Mouse (Mus musculus): ENCODE measurements at regions not wholly inside any gene's neighbourhood (a gene's known extent, or its start where the extent isn't known, plus 50 kb on each side); places are given as distances from the start of the nearest gene placed in this dataset.

DNA sequence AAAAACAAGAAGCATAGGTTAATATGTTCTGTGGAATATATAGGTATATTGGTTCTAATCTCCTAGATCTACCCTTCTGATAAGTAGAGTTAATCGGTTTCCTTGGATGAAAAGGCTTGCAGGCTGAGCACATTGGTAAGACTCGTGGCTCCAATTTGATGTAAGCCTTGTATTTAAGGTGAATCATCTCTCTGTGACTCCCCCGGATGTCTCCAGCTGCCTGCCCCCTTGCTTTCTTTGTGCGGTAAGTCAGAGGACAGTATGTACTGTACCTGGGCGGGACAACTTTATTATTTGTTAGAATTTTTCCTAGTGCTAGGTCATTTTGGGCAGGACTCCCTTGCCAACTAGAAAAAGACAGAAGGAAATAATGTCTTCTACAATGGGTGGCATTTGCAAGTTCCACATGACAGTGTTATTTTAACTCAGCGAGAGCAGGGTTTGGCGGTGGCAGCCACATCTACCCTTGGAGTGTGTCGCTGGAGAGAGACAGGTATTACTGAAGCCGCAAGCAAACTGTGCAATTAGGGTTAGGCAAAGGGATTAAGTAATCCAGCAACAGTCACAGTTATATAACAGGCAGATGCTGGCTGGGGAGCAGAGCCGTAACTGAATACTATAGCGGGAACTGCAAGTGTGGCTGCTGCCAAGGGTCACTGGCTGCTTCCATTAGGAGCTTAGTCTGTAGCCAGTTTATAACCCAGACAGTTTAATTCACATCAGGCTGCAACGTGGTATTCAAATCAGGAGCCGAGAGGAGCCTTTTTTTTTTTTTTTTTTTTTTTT lies 172.9 kb downstream of the Moxd1 start:
- ATAC-seq (replicated peaks; ENCODE audit: low FRiP score): peak; percentile 66
- H3K9ac ChIP-seq: no peak overlapping the region
- H3K4me3 ChIP-seq (replicated peaks): no peak overlapping the region
- H3K36me3 ChIP-seq: no peaks in the 10 kb centered on the region
- peaks cover 3% of the 10 kb centered on the region; the same call in 1 of the 2 replicates for H3K4me1 ChIP-seq
- H3K27ac ChIP-seq: no peak overlapping the region
- H3K9me3 ChIP-seq (replicated peaks): no peaks in the 10 kb centered on the region
- 58% methylated on average over 13 of the region's 13 CpGs for WGBS
- H3K4me2 ChIP-seq: no peak overlapping the region
- H3K27me3 ChIP-seq: no peaks in the 10 kb centered on the region

DNA sequence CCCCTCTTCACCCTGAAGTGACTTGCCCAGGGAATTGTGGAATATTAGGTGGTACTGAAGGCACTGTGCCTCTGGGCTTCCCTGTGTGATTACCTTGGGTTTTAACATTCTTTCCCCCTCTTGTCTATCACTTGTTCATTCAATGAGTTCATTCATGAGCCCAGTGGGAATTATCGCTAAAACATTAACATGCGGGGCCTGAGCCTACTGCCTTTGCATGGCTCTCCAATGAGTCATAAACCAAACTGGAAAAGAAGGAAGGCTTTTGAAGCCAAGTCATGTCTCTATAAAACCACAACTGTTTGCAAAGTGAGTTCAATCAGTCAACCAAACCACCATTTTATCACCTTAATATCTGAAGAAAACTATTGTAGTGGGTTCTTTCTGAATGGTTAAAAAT lies 173.8 kb downstream of the Moxd1 start:
- H3K9me3 ChIP-seq (replicated peaks): no peaks in the 10 kb centered on the region
- no peak overlapping the region for H3K4me3 ChIP-seq (replicated peaks)
- no peak overlapping the region for H3K27ac ChIP-seq
- no peak for ATAC-seq (replicated peaks; ENCODE audit: low FRiP score)
- H3K27me3 ChIP-seq: no peaks in the 10 kb centered on the region
- H3K36me3 ChIP-seq: no peaks in the 10 kb centered on the region
- no peak overlapping the region for H3K9ac ChIP-seq
- no peak overlapping the region for H3K4me2 ChIP-seq
- 77% methylated on average over 2 of the region's 2 CpGs for WGBS
- peaks cover 3% of the 10 kb centered on the region; the same call in 1 of the 2 replicates for H3K4me1 ChIP-seq

GRCm38 (mm10) chr10:24404851-24405250 lies 181.5 kb downstream of the Moxd1 start:
- Histone ChIP-seq H3K27ac (no peak overlapping the region), H3K27me3 (no peaks in the 10 kb centered on the region; the same call in 1 of the 2 replicates), H3K36me3 (no peaks in the 10 kb centered on the region), H3K4me3 (replicated peaks) (no peak overlapping the region), H3K9me3 (replicated peaks) (no peaks in the 10 kb centered on the region), H3K4me1 (no peaks in the 10 kb centered on the region), H3K4me2 (no peak overlapping the region), H3K9ac (no peak overlapping the region)
- 82% methylated on average over 4 of the region's 4 CpGs for WGBS
- ATAC-seq (replicated peaks; ENCODE audit: low FRiP score): no peak

GRCm38 (mm10) chr10:24406953-24407352 lies 183.6 kb downstream of the Moxd1 start:
- no peak overlapping the region for H3K4me2 ChIP-seq
- no peak overlapping the region for H3K27ac ChIP-seq
- H3K4me3 ChIP-seq (replicated peaks): no peak overlapping the region
- no peaks in the 10 kb centered on the region for H3K9me3 ChIP-seq (replicated peaks)
- H3K36me3 ChIP-seq: no peaks in the 10 kb centered on the region
- 84% methylated on average over 3 of the region's 3 CpGs for WGBS
- no peak overlapping the region for H3K9ac ChIP-seq
- no peaks in the 10 kb centered on the region for H3K4me1 ChIP-seq
- no peaks in the 10 kb centered on the region; the same call in 1 of the 2 replicates for H3K27me3 ChIP-seq
- no peak for ATAC-seq (replicated peaks; ENCODE audit: low FRiP score)

- no peak for ATAC-seq (replicated peaks; ENCODE audit: low FRiP score)
- 70% methylated on average over 6 of the region's 6 CpGs for WGBS
- H3K9me3 ChIP-seq (replicated peaks): no peaks in the 10 kb centered on the region
- no peak overlapping the region for H3K4me3 ChIP-seq (replicated peaks)
- H3K9ac ChIP-seq: no peak overlapping the region
- no peaks in the 10 kb centered on the region for H3K4me1 ChIP-seq
- H3K27me3 ChIP-seq: no peaks in the 10 kb centered on the region; the same call in 1 of the 2 replicates
- H3K36me3 ChIP-seq: no peaks in the 10 kb centered on the region
- no peak overlapping the region for H3K27ac ChIP-seq
- no peak overlapping the region for H3K4me2 ChIP-seq
Measured at GRCm38 (mm10) chr10:24407411-24408227, 184.3 kb downstream of the Moxd1 start.

- 22% methylated on average over 1 of the region's 1 CpGs for WGBS
Measured at GRCm38 (mm10) chr10:24409976-24410375, 185.3 kb upstream of the Ccn2 start.

DNA sequence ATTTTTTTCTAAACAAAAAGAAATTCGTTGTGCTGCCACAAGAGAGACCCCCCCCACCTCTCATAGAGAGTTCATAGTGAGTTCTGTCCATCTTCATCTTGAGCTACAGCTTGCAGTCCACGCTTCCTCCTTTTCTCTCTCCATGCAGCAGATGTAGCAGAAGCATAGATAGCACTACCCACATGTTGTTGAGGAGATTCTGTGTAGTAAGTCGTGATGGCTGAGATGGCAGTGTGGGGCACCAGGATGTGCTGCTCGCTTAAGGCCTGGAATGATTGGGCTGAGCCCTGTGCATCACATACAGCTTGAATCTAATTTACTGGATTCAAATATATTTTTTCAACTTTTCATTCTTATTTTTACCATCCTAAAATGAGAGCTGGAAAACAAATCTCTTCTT lies 184.4 kb upstream of the Ccn2 start:
- no peak overlapping the region for H3K4me2 ChIP-seq
- H3K9me3 ChIP-seq (replicated peaks): no peaks in the 10 kb centered on the region
- H3K27me3 ChIP-seq: no peaks in the 10 kb centered on the region; the same call in 1 of the 2 replicates
- no peaks in the 10 kb centered on the region for H3K4me1 ChIP-seq
- WGBS: 86% methylated on average over 4 of the region's 4 CpGs
- no peak overlapping the region for H3K4me3 ChIP-seq (replicated peaks)
- no peak overlapping the region for H3K9ac ChIP-seq
- H3K27ac ChIP-seq: no peak overlapping the region
- ATAC-seq (replicated peaks; ENCODE audit: low FRiP score): no peak
- no peaks in the 10 kb centered on the region for H3K36me3 ChIP-seq

More at GRCm38 (mm10) chr10:24409976-24410375, 185.3 kb upstream of the Ccn2 start:
- Histone ChIP-seq H3K27ac (no peak overlapping the region), H3K9ac (no peak overlapping the region), H3K4me2 (no peak overlapping the region), H3K4me3 (replicated peaks) (no peak overlapping the region), H3K36me3 (no peaks in the 10 kb centered on the region), H3K27me3 (no peaks in the 10 kb centered on the region; the same call in 1 of the 2 replicates), H3K4me1 (no peaks in the 10 kb centered on the region), H3K9me3 (replicated peaks) (no peaks in the 10 kb centered on the region)
- no peak for ATAC-seq (replicated peaks; ENCODE audit: low FRiP score)

GRCm38 (mm10) chr10:24422498-24423160 lies 172.6 kb upstream of the Ccn2 start:
- no peak overlapping the region for H3K9ac ChIP-seq
- no peak for ATAC-seq (replicated peaks; ENCODE audit: low FRiP score)
- H3K4me2 ChIP-seq: no peak overlapping the region
- H3K9me3 ChIP-seq (replicated peaks): no peaks in the 10 kb centered on the region
- H3K4me3 ChIP-seq (replicated peaks): no peak overlapping the region
- WGBS: 78% methylated on average over 4 of the region's 4 CpGs
- H3K27me3 ChIP-seq: no peaks in the 10 kb centered on the region
- no peaks in the 10 kb centered on the region for H3K4me1 ChIP-seq
- H3K36me3 ChIP-seq: no peaks in the 10 kb centered on the region
- H3K27ac ChIP-seq: no peak overlapping the region

GRCm38 (mm10) chr10:24433737-24434367 lies 161.4 kb upstream of the Ccn2 start:
- H3K9ac ChIP-seq: no peak overlapping the region
- H3K4me2 ChIP-seq: no peak overlapping the region
- H3K27ac ChIP-seq: 0 out of 2 replicates have a peak overlapping the region, but pooled peaks have one; percentile 37
- H3K4me3 ChIP-seq (replicated peaks): no peak overlapping the region
- no peaks in the 10 kb centered on the region for H3K9me3 ChIP-seq (replicated peaks)
- H3K4me1 ChIP-seq: no peaks in the 10 kb centered on the region
- H3K27me3 ChIP-seq: no peaks in the 10 kb centered on the region
- ATAC-seq (replicated peaks; ENCODE audit: low FRiP score): no peak
- no peaks in the 10 kb centered on the region for H3K36me3 ChIP-seq

GRCm38 (mm10) chr10:24437177-24437576 lies 158.1 kb upstream of the Ccn2 start:
- Histone ChIP-seq H3K4me3 (replicated peaks) (no peak overlapping the region), H3K9me3 (replicated peaks) (no peaks in the 10 kb centered on the region), H3K27me3 (no peaks in the 10 kb centered on the region), H3K4me2 (no peak overlapping the region), H3K27ac (no peak overlapping the region), H3K9ac (no peak overlapping the region), H3K36me3 (no peaks in the 10 kb centered on the region), H3K4me1 (no peaks in the 10 kb centered on the region)
- ATAC-seq (replicated peaks; ENCODE audit: low FRiP score): no peak
- 73% methylated on average over 2 of the region's 2 CpGs for WGBS

DNA sequence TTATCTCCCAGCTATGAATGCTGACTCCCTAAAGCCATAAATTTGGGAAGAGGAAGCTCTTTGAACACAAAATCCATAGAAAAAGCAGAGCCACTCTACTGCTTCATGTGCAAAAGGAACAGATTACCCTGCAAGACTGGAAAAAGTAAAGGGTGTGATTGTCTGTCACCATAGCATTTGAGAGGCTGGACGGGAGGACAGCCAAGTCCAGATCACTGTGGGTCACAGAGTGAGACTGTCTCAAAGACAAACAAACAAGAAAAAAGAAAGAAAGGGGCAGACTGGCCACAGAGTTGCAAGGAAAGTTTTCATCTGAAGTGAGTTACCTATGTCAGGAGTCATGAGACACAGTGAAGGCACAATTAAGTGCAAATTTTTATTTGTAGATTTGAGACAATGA lies 150.7 kb upstream of the Ccn2 start:
- Histone ChIP-seq H3K4me1 (peaks cover 8% of the 10 kb centered on the region), H3K36me3 (no peaks in the 10 kb centered on the region), H3K9me3 (replicated peaks) (no peaks in the 10 kb centered on the region), H3K4me2 (no peak overlapping the region), H3K9ac (no peak overlapping the region), H3K27me3 (no peaks in the 10 kb centered on the region), H3K27ac (no peak overlapping the region), H3K4me3 (replicated peaks) (no peak overlapping the region)
- WGBS: 51% methylated on average over 1 of the region's 1 CpGs
- no peak for ATAC-seq (replicated peaks; ENCODE audit: low FRiP score)
